Mouse (Mus musculus) heart, postnatal 25 days (tissue): ENCODE data around the gene Itch. TPM values are rescaled to one million over a fixed set of nuclear protein-coding genes. Genes with fewer than 3 reads are reported as not detected.
"Not testable (repeated sequence)": the region's sequence is repeated elsewhere in the genome, so short reads cannot be mapped to it uniquely, and the experiment has no call there.

Experiments
- DNase-seq: peaks from one replicate; pipeline ENCODE4 v3.0.0; 2022; ENCODE audit warnings: low spot score
- intact Hi-C: fragments of 180-260 bp; cut with DNase I; formaldehyde crosslinking; loops from one replicate; pipeline ENCODE4 v1.15.1; 2025
- total RNA-seq, 2 experiments: library from RNA; stranded (reverse); gene quantifications; 2 replicates each; pipeline ENCODE4 v1.2.3; 2021

Gene Itch
- total RNA-seq, 2 experiments from 2014 or later: 28.7 to 30.3 TPM

DNA sequence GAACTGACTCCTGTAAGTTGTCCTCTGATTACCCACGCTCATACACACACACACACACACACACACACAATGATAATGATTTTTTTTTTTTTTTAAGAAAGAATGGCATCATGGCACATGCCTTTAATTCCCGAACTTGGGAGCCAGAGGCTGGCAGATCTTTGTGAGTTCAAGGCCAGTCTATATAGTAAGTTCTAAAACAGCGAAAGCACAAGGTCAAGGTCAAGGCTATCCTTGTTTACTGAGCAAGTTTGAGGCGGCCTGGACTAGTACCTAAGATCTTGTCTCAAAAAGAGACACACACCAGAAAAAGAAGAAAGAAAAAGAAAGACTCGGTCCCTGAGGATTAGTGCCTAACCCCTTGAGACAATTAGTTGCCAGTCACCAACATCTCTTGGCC, 7.7 kb downstream of the Itch start:
- intact Hi-C loops: no loop called here
- no peak for DNase-seq

DNA sequence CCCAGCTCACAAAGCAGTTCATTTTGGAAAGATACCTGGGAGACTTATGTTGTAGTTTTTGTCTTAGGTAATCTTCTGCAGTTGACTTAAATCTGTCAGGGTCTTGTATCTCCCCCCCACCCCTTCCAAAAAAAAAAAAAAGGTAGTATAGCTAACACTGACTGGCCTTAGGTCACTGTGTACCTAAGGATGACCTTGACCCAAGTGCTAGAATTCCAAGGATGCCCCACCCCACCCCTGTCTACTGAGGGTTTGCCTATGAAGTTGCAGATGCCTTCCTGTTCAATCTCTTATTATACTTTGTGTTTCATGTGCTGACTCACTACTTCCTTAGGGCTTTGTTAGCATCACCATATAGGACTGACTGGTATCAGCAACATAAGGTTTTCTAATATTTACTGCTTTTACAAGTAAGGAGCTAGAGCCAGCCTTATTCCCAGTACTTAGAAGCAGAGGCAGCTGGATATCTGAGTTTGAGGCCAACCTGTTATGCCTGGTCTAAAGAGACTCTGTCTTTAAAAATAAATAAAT, 8.8 kb downstream of the Itch start:
- intact Hi-C loops: no loop called here

DNA sequence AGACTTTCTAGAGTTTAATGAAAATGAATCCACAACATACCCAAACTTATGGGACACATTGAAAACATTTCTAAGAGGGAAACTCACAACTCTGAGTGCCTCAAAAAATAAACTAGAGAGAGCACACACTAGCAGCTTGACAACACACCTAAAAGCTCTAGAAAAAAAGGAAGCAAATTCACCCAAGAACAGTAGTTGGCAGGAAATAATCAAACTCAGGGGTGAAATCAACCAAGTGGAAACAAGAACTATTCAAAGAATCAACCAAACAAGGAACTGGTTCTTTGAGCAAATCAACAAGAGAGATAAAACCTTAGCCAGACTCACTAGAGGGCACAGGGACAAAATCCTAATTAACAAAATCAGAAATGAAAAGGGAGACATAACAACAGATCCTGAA, 16.0 kb downstream of the Itch start:
- intact Hi-C loops, DNase-seq: not testable (repeated sequence)

More for the DNA sequence above, 8.8 kb downstream of the Itch start:
- DNase-seq: no peak

DNA sequence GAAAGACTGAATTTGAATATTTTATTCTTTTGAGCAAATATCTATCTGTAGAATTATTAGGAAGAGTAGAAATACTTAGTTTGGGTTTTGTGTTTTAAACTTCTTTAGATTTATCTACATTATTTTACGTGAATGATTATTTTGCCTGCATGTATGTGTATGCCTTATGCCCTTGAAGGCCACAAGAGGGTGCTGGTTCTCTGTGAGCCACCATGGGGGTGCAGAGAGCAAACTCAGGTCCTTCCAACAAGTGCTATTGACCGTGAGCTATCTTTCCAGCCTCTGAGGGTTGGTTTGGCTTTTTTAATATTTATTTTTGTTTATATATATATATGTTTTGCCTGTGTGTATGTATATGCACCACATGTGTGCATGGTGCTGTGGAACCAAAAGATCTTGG, 74.1 kb downstream of the Itch start:
- intact Hi-C loops: loop anchor here (5.0 kb wide), 1 partner anchor 180 kb away; no protein-coding TSS in a partner anchor

DNA sequence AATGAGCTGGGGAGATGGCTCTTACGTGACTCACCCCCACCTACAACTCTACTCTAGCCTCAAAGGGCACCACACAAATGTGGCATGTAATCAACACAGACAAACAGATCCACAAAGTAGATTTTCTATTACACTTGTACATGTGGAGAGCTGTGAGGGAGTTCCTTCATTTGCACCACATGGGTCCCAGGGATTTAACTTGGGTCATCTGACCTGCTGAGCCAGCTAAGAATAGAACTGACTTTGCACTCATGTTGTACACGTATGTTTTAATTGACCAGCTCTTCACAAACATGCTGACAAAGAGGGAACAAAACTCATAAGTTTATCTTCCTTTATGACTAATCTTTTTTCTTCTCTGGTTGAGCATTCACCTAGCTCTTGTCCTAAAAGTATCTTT, 89.8 kb downstream of the Itch start:
- intact Hi-C loops: loop anchor here (5.0 kb wide), 1 partner anchor 164 kb away; no protein-coding TSS in a partner anchor
- no peak for DNase-seq

More for the DNA sequence above, 74.1 kb downstream of the Itch start:
- no peak for DNase-seq

DNA sequence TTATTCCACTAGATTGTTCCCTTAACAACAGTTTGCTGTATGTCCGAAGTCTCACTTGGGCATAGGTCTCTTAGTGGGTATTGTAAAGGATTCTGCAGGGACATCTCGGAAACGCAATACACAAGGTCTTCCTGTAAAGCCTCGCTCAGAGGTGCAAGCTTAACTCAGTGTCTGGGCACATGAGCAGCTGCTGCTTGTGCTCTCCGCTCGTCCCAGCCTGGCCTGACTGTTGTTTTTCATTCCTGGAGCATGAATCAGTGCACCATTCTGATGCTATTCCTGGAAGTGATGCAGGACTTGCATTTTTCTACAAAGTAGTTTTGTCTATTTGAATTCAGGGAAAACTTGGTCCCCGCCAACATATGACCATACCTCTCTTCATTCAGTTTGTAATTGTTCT, 91.4 kb downstream of the Itch start:
- DNase-seq: no peak
- intact Hi-C loops: loop anchor here (5.0 kb wide), 1 partner anchor 163 kb away; no protein-coding TSS in a partner anchor

DNA sequence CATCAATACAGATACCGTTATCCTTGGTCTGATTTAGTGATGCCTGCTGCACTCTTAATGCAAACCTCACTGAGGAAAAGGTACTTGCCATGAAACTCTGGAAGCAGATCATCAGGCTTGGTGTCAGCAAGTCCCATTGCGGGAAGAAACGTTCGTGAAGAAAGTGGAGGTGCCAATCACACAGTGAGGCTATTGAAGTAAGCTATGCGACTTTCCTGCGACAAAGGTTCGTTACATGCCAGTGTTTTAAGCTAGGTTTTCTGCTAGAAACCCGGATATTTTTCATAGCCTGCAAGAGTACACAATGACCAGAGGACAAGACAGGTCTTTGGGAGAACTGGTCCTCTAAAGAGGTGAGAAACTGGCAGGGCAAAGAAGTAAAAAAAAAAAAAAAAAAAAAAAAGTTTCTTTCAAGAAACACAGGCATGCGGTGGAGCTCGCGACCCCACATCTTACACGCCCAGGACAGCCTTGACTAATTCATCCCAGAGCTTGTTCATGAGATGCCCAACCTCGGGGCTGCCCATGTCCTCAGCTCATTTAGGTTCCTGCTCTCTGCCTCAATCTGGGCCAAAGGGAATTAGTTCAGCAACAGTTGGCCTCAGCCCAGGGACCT, 102.5 kb downstream of the Itch start:
- no peak for DNase-seq
- intact Hi-C loops: loop anchor here (2.0 to 5.0 kb wide), 2 partner anchors 39 to 146 kb away; partner anchors contain the start of gene Trp53inp2

DNA sequence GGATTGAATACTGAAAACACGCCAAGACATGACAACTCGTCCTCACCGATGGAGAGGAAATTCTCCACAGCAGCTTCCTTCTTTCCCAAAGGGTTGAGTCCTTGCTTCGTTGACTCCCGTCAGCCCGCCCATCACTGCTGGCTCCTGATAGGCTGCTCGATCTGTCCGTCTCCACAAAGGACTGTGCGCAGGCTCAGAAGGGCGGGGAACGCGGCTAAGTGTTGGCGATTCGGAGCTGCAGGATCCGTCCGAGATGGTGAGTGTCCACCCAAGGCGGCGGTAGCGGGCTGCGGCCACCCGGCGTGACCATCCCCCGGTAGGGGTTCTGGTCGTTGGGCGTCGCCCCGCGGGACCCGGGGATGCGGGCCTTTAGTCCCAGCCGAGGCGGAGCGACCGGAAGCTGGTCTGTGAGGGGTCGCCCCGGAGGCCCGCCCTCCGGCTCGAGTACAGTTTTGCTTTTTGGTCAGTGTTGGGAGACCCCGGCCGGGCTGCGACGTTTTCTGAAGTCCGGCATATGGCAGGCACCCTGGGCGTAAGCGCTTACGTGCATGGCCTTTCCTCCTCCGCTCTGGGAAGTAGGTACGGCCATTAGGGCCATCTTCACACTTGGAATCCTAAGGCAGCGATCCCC, 103.2 kb downstream of the Itch start, which contains the start of gene Dynlrb1:
Dynlrb1 (plus strand) TSS at position 172 of the 631 bp plus-strand sequence.
- intact Hi-C loops: loop anchor here (2.0 to 5.0 kb wide), 2 partner anchors 38 to 146 kb away; partner anchors contain the start of gene Trp53inp2

DNA sequence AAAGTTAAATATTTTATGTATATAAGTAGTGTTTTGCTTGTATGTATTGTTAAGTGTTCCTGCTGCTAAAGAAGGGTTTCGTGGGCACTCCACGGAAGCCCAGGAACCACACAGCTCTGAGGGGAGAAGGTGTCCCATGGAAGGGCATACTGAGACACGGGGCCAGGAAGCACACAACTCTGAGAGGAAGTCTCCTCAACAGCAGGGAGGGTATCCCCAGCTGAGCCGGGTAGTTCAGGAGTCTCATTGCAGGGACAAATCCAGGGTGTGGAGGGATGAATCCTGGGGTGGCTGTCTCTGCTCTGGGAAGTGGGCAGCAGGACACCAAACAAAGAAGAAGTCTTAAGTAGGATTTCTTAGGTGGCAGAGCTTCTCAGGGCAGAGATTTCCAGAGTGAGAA, 104.0 kb downstream of the Itch start:
- intact Hi-C loops: loop anchor here (2.0 to 5.0 kb wide), 2 partner anchors 38 to 145 kb away; partner anchors contain the start of gene Trp53inp2
- no peak for DNase-seq

More for the DNA sequence above, 103.2 kb downstream of the Itch start, which contains the start of gene Dynlrb1:
- DNase-seq: peak; percentile 96

DNA sequence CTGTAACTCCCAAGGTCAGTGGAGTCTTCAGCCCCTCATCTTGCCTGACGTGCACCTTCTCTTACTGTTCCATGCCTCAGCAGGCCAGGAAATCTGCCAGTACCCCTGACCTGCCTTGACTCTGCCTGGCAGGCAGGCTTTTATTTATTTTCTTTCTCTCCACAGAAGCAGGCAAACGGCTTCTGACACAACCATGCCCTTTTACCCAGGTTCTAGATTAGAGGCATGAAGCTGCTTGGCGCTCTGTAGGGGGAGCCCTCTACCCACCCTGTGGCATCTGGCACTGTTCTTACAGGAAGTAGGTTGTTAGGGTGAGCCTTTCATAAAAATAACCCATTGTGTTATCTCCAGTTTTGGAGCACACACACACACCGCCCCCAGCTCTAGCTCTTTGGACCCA, 107.6 kb downstream of the Itch start:
- no peak for DNase-seq
- intact Hi-C loops: no loop called here

DNA sequence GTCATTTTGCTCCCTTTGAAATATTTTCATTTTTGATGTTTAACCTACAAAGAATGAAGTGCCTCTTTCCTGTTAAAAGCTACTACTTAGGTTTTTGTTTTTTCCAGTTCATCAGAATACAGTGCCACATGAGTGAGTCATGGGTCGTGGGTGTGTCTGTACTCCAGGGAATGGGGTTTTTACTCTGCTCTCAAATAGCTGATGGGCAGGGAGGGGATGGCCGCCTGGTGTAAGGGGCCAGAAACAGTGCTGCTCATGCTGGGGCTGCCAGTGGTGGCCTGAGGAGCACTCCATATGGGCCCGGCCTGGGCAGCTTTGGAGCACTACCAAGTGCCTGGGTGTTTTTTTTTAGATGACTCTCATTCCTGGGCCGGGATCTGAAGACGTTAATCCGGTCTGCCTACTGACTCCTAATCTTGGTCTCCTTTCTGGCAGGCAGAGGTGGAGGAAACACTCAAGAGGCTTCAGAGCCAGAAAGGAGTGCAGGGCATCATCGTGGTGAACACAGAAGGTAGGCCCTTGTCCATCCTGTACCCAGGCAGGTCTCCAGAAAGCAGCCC, 109.1 kb downstream of the Itch start:
- peak; percentile 31 for DNase-seq
- intact Hi-C loops: no loop called here

DNA sequence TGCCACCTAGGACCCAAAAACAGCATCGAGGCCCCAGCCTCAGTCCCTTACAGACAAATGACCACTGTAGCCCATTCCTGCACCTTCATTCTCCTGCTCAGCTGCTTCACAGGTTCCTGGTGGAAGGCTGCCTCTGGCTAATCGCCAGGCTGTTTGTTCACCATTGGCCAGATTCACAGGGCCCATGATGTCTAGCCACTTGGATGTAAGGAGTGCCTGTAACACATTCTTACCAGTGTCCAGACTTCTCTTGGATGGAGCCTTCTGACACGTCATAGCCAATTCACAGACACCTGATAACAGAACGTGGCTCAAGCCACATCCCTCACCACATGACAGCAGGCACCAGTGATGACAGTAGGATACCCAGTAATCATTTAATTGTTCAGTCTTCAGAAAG, 112.9 kb downstream of the Itch start:
- intact Hi-C loops: no loop called here
- DNase-seq: no peak

DNA sequence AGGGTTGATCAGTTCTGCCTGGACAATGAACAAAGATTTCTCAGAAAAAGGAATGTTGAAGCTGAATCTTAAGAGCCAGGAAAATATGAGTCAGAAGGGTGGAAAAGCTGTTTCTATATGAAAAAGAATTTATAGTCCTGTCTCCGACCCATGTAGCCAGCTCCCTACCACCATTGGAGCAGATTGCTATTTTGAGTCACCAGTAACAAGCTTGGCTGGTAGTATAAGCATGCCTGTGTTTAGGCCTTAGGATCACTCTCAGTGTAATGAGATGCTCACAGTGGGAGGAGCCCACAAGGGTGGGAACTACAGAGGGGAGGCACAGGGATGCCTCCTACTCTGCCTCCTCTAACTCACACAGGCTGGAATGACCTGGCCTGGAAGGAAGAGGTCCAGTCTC, 114.9 kb downstream of the Itch start:
- no peak for DNase-seq
- intact Hi-C loops: no loop called here

DNA sequence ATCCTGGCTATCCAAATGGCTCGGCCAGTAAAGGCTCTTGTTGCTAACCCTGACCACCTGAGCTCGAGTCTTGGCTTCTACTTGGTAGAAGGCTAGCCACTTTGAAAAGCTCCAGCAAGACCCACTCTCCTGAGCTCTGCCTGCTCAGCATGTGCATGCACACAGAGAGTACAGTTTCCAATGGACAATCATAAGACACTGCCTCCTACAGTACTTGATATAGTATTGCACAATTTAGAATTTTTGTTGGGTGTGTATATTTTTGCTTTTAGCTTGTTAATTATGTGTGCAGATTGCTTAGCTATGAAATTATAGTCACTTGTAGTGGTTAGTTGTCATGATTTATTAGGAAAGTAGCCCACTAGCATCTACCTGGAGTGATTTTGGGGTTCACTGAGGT, 115.4 kb downstream of the Itch start:
- no peak for DNase-seq
- intact Hi-C loops: no loop called here

DNA sequence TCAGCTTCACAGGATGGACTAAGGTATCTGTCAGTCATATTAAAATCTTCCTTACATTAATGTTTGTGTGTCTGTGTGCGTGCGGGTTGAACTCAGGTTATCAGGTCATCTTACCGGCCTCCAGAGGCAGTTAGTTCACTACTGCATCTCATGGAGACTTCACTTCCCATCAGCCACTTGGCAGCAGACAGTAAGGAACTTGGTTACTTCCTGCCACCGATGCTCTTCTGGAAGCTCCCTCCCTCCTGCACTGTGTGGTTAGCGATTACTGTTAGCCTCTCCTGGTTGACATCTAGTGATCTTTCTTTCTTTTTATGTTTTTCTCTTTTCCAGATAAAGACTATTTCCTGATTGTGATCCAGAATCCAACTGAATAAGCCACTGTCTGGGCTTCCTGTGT, 116.3 kb downstream of the Itch start:
- DNase-seq: no peak
- intact Hi-C loops: no loop called here

DNA sequence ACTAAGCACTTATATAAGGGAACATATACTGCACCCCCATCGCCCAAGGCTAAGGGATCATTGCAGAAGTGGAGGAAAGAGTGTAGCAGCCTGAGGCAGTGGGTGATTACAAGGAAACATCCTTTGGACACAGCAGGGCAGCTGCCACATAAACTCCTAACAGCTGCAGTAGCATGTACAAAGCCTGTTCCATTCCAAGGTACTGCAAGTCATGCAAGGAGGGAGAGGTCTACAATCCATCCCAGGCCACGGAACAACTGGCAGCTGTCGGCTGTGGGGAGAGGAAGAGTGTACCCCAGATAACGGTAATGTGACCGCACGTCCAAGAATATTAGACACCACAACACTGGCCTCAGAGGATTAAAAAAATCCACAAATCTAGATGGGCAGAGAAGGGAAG, 132.2 kb downstream of the Itch start:
- intact Hi-C loops: no loop called here
- no peak for DNase-seq

DNA sequence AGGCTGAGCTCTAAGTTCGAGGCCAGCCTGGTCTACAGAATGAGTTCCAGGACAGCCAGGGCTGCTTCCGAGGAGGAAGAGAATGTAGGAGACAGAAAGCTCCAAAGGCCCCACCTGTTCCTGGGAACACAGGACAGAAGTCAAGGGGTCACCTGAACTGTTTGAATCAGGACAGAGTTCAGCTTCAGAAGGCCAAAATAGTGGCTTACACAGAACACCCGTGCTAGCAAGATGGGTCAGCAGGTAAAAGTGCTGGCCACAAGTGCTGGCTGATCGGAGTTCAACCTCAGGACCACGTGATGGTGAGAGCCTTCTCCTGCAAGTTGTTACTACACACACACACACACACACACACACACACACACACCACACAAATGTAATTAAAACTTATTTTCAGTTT, 133.6 kb downstream of the Itch start:
- DNase-seq: no peak
- intact Hi-C loops: no loop called here

DNA sequence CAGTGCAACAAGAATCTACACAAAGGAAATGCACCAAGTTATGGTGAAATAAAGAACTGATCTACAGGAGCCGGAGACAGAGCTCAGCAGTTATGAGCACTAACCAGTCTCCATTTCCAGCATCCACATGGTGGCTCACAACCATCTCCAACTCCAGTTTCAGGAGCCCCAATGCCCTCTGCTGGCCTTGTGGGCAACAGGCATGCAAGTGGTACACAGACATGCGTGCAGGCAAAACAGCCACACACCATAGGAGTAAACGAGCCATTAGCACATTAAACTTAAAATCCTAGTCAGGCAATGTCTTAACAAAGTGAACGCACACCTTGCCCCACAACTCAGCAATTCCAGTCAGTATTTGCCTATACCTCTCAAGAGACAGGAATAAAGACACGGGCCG, 138.6 kb downstream of the Itch start:
- intact Hi-C loops: no loop called here
- DNase-seq: no peak

DNA sequence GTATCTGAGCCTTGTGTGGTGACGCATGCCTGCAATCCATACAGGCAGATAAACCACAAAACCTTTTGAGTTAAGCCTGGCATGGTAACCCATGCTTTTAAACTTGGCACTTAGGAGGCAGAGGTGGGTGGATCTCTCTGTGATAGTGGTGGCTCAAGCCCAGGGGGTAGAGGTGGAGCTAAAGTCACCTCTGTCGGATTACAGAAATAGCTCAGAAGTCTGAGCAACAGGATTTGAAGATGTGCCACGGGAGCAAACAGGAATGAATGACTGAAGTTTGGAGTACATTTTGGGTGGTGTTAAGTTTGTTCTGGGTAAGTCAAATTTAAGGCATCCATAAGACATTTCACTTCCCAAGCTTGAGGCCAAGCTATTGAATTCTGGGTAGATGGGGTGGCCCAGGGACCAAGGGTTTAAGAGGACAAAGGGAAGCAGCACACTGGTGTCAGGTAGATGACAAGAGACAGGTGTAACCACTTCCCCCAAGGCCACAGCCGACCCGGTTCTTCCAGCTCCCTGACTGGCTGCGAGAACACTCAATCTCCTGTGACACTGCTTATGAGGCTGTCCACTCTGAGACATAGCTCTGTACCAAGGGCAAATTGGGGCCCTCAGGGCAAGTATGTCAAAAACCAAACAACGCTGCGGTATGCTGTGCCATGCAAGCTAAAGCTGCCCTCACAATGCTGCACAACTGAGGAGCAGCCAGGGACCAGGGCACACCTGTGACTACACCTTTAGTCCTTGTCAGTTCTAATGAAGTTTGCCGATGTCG, 139.3 kb downstream of the Itch start:
- intact Hi-C loops: no loop called here

DNA sequence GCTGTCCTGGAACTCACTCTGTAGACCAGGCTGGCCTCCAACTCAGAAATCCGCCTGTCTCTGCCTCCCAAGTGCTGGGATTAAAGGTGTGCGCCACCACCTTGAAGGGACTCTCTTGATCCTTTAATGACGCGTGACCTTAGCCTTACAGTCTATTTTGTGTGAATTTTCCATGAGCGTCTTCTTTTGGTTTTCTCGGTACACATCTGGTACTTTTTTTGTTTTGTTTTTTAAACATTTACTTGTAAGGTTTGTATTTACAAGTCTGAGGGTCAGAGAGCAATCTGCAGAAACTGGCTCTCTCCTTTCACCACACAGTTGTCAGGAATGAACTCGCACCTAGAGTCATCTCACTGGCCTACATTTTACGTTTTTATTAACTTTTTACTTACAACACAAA, 140.3 kb downstream of the Itch start:
- intact Hi-C loops: loop anchor here (2.0 kb wide), 1 partner anchor 37 kb away; the partner anchor contains the start of gene Dynlrb1

More for the DNA sequence above, 139.3 kb downstream of the Itch start:
- DNase-seq: no peak

More for the DNA sequence above, 140.3 kb downstream of the Itch start:
- DNase-seq: no peak
